Mouse (Mus musculus) brain, embryonic 14.5 days (tissue): ENCODE measurements at regions not wholly inside any gene's neighbourhood (a gene's known extent, or its start where the extent isn't known, plus 50 kb on each side); places are given as distances from the start of the nearest gene placed in this dataset.
"Not testable (repeated sequence)": the region's sequence is repeated elsewhere in the genome, so short reads cannot be mapped to it uniquely, and the experiment has no call there.

Experiments
- CTCF ChIP-seq: fragments of 200-500 bp; IDR thresholded peaks from 2 replicates; pipeline ENCODE4 v1.5.1; 2012; ENCODE audit warnings: inconsistent platforms, mild to moderate bottlenecking, moderate library complexity, borderline replicate concordance; ENCODE audit not compliant: insufficient read depth, insufficient read length; ENCODE audit errors: extremely low read depth
- POLR2A ChIP-seq: fragments of 200-500 bp; IDR thresholded peaks from 2 replicates; pipeline ENCODE4 v1.6.1; 2012; ENCODE audit warnings: mild to moderate bottlenecking, inconsistent platforms, borderline replicate concordance; ENCODE audit not compliant: poor library complexity, insufficient read depth, insufficient read length, severe bottlenecking; ENCODE audit errors: extremely low read depth

GRCm38 (mm10) chr3:78564926-78565325 is 721.4 kb downstream of the Rapgef2 start:
- TF ChIP-seq POLR2A, CTCF: not testable (repeated sequence)
